Mouse (Mus musculus) granulocyte monocyte progenitor cell, adult 5-6 weeks (primary cell): Measurements from ENCODE around the gene Trim15. TPM values are rescaled to one million over a fixed set of nuclear protein-coding genes. Genes with fewer than 3 reads are reported as not detected.
"Not testable (repeated sequence)": the region's sequence is repeated elsewhere in the genome, so short reads cannot be mapped to it uniquely, and the experiment has no call there.

ENCODE experiments used
- ATAC-seq: replicated peaks from 2 replicates; pipeline ENCODE4 v1.8.0; 2016; ENCODE audit warnings: mild to moderate bottlenecking, moderate TSS enrichment, inconsistent platforms; ENCODE audit not compliant: poor library complexity, severe bottlenecking
- total RNA-seq, 2 experiments: library from RNA; stranded (forward) in 1 of 2; stranded (reverse) in 1 of 2; fragments of 200-712, 200-1000 nt in 1 of 2; fragments of >200 nt in 1 of 2; fragmentation: Nextera tagmentation in 1 of 2; gene quantifications; 2 replicates each; pipeline ENCODE4 v1.2.3; 2014 to 2017

The Trim15 gene
- total RNA-seq (2014; fragmentation: Nextera tagmentation): not detected in 2 replicates
- total RNA-seq (2017): not detected in 2 replicates

DNA sequence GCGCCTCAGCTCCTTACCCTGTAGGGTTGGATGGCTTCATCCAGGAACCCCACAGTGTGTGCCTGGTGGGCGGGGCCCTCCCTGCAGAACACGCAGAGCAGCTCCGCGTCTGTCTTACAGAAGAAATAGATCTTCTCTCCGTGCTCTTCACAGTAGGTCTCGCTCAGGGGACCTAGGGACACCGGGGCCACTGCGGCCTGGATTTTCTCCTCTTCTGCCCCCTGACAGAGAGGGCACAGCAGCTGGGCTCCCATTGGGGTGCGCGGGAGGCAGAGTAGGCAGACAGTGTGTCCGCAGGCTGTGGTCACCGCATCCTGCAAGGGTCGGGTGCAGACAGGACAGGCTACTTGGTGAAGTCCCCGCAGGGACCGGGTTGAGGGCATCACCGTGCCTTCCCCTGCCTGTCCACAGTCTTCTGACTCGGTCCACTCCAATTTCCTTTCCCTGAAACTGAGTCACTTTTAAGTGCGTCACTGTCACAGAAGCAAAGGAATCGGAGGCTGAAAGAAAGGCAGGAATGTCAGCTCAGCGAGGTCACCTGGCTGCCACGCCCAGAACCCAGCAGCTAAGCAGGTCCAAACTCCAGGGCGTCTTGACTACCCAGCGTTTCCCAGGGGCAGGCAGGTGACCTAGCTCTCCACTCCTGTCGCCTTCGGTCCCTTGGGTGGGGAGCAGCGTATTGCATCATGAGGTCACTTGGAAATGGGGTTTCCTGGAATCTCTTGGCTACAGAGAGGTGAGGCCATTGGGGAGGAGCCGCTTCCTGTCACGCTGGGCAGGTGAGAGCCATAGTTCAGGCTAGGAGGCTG is at the start of gene Trim15:
Gene Trim15, minus strand, starts transcription at position 492 of the 809 bp plus-strand sequence.
- peak; percentile 35; the same call in 1 of the 2 replicates for ATAC-seq

DNA sequence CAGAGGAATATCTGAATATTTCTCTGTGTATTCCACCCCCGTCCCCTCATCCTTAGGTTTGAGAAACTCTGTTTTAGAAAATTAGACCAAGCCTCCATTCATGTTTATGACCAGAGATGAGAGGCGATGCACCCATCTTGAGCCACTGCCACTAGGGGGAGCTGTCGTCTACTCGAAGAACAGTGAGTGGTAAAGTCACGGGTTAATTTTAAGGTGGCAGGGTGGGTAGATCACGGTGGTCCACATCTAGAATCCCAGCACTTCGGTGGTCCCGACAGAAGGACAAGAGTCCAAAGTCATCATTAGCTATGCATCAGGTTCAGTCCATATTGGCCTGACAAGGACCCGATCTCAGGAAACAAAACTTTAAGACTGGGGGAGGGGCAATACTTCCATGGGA is 48.1 kb upstream of the Trim15 start:
- peak; percentile 62; the same call in 1 of the 2 replicates for ATAC-seq

- ATAC-seq: peak; percentile 77
Measured at GRCm38 (mm10) chr17:36914108-36914507, 47.1 kb upstream of the Trim15 start.

DNA sequence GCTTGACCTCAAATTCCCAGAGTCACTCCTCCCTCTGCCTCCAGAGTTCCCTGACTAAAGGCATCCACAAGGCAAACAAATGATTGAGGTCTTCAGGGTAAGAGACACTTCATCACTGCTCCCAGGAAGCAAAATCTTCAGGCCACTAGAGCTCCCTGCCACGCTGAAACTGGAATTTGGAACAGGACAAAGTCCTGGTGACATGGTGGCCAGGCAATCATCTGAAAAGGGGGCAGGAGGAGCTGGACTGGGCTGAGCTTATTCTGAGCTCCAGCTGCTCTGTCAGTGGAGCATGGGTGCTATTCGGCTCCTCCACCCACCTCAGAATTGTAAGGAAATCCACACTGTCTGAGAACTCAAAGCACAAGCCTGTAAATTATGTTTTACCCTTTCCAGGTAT is 45.0 kb upstream of the Trim15 start:
- no peak for ATAC-seq

DNA sequence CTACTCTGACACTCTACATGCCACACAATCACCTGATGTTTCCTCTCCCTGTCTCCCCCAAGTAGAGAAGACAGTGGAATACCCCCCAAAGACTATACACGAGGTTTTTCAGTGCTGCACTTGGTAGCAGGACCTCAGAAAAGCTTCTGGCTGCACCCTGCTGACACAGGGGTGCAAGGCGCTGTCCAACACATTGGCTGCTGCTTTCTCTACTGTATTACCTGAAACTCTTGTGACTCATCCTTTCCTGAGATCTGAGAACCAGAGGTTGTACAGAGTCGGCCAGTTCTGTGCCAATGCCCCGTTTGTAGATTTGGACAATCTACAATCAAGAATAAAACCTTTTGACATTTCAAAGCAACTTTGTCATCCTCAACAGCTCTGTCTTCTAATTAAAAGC is 42.8 kb upstream of the Trim15 start:
- ATAC-seq: no peak

- no peak for ATAC-seq
Measured at GRCm38 (mm10) chr17:36908235-36908634, 41.2 kb upstream of the Trim15 start.

GRCm38 (mm10) chr17:36903651-36904050 is 36.6 kb upstream of the Trim15 start:
- peak; percentile 46; the same call in 1 of the 2 replicates for ATAC-seq

GRCm38 (mm10) chr17:36900691-36901090 is 33.7 kb upstream of the Trim15 start:
- no peak; the same call in 1 of the 2 replicates for ATAC-seq

- ATAC-seq: no peak
Measured at GRCm38 (mm10) chr17:36900001-36900400, 33.0 kb upstream of the Trim15 start.

DNA sequence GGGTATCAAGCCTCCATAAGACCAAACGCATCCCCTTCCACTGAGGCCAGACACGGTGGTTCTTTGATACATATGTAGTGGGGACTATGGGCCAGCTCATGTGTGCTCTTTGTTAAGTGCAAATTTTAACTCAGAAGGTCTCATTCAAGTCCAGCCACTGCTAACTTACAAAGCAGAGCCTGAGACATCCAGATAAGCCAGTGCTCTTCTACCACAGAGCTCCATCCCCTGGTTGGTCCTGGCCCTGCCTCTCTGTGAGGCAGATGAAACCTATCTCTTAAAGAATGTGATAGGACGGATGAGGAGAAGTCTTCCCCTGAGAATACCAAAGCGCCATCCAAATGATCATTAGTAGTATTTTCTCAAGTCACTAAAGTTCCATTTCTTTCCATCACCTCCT is 32.4 kb upstream of the Trim15 start:
- ATAC-seq: no peak

- ATAC-seq: no peak
Measured at GRCm38 (mm10) chr17:36897552-36898205, 30.7 kb upstream of the Trim15 start, which contains the start of gene Trim31. Gene Trim31, plus strand, starts transcription at chr17:36898118.

DNA sequence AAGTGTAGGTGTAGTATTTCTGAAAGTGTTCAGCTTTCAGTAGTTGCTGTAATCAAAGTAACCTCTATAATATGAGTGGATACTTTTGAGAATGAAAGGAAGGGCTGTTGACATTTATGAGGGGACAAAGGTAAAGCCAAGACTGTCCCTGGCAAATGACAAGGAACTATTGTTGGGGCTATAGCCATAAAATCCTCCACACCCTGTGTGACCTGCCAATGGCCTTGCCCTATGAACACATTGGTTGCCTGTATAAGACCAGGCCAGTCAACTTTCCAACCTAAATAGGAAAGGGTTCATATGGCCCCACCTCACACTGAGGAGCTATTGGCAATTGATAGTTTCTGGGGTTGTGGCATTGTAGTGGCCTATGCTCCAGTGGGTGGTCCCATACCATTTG is 30.1 kb upstream of the Trim15 start:
- ATAC-seq: no peak

DNA sequence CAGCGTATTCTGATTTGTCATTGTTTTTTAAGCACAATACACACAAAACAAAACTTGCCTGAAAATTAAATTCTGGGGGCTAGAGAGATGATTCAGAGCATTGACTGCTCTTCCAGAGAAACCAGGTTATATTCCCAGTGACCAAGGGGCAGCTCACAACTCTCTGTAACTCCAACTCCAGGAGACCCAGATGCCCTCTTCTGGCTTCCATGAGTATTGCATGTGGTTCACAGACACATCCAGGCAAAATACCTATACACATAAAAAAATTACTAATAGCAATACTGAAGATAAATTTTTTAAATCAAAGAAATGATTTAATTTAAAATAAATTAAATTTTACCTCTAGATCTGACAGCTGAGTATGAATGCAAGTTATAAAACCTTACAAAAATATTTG is 29.6 kb upstream of the Trim15 start:
- no peak; the same call in 1 of the 2 replicates for ATAC-seq

- no peak for ATAC-seq
Measured at GRCm38 (mm10) chr17:36893387-36893786, 26.4 kb upstream of the Trim15 start.

GRCm38 (mm10) chr17:36892362-36892761 is 25.4 kb upstream of the Trim15 start:
- ATAC-seq: peak; percentile 65

DNA sequence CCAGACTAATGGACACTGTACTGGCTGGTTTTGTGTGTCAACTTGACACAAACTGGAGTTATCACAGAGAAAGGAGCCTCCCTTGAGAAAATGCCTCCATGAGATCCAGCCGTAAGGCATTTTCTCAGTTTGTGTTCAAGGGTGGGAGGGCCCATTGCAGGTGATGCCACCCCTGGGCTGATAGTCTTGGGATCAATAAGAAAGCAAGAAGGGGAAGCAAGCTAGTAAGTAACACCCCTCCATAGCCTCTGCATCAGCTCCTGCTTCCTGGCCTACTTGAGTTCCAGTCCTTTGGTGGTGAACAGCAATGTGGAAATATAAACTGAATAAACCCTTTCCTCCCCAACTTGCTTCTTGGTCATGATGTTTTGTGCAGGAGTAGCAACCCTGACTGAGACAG is 24.5 kb upstream of the Trim15 start:
- ATAC-seq: not testable (repeated sequence)

GRCm38 (mm10) chr17:36890073-36890903 is 23.3 kb upstream of the Trim15 start, which contains the start of gene Trim40:
Gene Trim40, minus strand, starts transcription at chr17:36890123.
- ATAC-seq: no peak

DNA sequence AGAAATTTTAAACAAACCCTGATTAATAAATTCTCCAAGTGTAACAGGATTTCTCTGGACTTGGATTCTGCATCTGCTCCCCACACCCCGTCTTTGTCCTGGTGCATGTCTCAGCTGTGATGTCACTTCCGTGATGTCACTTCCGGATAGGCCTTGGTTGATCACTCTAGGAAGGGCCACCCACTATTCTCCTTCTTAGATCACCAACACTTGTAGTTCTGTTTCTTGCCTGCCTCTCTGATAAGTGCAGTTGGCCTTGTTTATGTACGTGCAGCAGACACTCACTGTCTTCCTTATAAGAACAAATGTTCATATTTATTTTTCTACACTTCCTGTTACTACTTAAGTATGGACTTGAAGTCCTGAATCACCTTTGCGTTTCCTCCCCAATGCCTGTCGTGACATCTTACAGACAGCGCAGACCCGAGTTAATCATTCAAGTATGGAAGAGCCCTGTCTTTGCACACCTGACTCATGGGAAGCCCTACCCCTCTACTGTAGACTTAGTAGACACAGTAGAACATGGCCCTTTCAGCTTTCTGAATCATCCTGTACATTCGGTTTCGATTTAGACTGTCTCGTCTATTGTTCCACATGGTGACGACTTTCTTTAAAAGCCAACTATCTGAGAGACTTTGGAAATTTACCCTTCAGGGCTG is 18.3 kb upstream of the Trim15 start:
- ATAC-seq: no peak

DNA sequence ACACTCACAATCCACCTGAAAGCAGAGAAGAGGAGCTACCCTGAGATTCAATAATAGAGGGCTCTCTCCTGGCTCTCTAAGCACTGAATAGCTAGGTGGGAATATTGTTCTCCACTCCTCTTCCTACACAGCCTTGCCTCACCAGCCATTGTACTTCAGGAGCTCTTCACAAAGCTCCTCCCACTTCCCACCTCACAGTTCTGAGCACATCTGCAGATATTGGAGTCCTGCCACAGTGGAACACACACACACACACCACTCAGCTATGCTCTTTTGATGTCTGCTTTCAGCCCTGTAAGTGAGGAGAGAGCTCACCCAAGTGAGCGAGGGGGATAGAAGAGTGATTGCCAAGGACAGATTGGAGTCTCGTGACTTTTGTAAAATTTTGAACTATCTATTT is 16.3 kb upstream of the Trim15 start:
- no peak for ATAC-seq

GRCm38 (mm10) chr17:36874636-36875035 is 7.6 kb upstream of the Trim15 start:
- ATAC-seq: no peak
